Mouse (Mus musculus) WW6 (cell line): ENCODE results near the gene Lrrc7.

Source experiments
- DNase-seq: peaks from one replicate; pipeline ENCODE4 v3.0.0-alpha.2; 2013; ENCODE audit warnings: low read depth, low spot score

Gene Lrrc7

DNA sequence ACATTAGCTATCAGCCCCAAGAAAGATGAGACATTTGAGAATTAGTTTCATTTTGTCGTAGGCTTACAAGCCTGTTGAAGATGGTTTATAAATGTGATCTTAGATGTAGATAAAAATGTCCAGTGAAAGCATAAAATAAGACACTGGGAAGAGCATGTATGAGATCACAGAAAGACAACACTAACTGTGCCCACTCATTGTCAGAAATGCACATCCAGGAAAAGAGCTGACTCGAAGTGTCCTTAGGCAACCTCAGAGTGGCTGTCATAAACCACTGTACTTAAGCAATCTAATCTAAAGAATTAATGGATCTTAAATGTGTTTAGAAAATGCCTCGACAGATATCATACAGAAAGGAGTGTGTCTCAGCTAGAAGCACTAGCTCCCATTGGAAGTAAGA lies 196.2 kb downstream of the Lrrc7 start:
- DNase-seq = no peak

DNA sequence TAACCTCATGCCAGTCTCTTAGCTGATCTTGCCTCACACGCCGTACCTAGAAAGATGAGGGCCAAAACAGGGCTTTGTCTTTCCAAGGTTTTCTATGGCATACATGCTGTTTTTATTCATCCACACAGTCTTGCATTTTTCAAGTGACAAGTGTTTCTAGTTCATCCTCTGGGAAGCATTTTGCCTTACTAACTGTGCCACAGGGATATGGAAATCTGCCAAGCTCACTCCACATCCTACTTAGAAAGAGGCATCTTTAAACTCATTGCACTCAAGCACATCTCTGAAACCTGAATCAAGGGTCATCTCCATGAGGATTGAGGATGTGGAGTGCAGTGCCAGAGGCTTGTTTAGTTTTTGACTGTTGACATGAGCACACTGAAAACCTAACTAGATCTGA lies 199.9 kb downstream of the Lrrc7 start:
- no peak for DNase-seq

DNA sequence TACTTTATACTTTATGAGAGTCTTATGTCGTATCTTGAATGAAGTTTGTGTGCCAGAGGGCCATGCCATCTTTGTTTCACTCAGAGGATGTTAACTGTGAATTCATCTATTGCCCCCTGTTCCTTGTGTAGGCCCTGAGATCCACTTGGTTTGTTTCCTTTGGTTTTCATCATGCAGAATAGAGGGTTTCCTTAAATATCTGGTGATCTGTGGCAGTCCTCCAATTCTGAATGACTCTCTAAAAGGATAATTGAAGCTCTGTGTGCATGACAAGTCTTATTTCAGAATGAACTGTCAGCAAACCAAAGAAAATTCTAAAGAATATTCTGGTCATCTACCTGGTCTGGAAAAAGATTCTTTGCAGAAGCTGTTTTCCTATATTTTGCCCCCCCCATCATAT lies 205.3 kb downstream of the Lrrc7 start:
- no peak for DNase-seq

DNA sequence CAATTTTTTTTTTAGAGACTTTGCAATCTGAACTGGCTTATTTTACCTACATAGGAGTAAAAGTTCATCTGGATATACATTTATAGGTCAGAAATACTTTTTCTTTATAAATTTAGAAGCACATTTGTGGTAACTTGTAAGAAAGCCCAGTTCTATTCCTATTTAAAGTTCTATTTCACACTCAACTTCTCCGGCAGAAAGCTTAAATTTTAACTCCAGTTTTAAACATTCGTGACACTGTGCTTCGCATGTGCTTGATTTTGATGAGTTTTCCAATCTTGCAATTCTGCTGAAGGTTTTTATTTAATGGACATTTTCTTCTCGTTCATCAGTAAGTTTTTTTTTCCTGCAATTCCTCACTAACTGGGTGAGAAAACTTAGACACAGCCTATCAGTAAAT lies 205.8 kb downstream of the Lrrc7 start:
- no peak for DNase-seq

DNA sequence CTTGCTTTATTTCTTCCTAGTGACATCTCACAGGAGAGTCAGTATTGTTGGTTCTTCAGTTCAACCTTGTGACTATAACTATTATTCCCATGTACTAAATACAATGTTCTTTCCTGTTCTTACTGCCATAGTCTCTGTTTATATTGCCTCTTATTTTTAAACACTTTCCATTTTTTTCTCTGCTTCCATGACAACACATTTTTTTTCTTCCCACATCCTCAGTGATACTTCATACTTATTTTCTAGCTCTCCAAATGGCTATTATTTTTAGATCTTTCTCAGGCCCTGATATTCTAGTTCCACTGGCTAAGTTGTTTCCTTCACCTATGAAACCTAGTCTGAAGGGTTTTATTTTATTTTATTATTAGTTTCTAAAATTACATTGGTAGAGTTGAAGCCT lies 221.2 kb downstream of the Lrrc7 start:
- DNase-seq = no peak

DNA sequence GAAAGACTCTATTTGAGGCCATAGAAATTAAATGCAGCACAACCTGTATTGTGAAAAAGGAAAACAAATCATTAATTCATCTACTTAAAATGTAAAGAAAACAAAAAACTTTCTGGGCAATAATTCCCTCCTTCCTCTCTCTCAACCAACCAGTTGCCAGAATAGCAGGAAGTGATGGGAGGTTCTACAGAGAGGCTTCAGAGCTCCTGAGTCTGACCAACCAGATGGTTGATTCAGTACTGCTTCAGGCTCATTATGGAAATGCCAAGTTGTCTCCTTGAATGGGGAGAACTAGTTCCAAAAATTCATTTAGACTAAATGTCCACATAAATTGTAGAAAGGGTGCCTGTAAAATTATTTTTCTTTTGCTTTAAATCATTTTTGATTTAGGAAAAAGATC lies 231.9 kb downstream of the Lrrc7 start:
- DNase-seq = no peak

DNA sequence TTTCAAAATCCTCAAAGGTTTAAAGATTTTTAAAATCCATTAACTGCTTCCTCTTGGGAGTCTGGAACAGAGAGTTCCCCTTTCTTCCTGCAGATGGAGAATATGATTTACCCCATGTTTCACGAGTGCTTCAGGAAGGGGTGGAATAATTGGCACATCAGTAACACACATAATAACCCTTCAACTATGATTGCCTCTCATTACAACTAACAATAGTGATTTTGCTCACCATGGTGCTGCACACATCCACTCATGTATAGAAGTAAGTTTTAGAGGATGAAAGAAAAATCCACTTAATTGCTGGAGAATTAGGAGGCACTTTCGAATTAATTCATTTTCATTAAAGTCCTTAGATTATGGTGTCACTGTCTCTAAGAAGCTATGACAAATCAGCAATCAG lies 251.6 kb downstream of the Lrrc7 start:
- no peak for DNase-seq

DNA sequence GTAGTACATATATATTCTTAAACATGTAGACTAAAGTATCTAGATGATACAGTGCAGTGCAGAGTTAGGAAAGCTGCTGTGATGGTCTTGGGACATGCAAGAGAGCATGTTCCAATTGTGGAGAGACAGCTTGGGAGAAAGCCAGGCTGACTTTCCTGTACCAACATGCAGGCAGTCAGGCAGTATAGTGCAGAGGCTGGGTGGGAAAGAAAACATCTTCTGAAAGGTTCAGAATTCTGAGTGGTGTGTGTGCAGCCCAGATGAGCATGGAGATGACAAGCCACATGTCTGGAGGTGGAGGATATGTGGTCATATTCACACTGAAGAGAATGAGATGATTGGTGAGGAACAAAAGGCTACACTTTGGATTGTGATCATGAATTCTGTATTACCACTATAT lies 254.6 kb downstream of the Lrrc7 start:
- no peak for DNase-seq

DNA sequence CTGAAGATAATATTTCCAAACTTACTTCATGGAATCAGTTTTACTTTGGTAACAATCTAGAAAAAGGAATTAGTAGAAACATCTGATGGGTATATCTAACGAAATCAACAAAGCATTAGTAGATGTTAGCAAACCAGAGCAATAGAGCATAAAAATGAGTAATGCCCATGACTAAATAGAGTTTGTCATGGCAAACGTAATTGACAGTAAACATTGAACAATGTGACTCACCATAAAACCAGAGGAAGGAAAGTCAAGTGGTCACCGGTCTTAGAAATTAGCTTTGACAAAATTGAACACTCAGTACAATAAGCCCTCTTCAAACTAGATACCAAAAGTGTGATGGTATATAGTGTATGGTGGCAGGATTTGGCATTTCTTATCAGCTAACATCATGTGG lies 263.3 kb downstream of the Lrrc7 start:
- DNase-seq = no peak

DNA sequence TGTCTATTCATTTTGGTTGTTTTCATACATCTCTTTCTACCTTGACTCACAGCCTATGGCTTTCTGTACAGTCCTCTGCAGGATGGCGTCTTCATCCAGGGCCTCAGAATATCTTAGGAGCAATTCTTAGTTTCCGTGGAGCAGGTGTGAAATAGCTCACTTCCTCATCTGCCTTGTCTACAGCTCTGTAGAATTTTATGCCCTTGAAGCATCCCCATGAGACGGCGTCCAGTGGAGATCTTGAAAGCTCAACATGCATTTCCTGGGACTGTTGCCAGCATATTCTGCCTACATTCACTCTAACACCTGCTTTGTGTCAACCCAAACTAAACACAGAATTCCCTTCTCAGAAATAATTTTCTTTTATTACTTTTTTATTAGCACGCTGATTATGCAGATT lies 267.0 kb downstream of the Lrrc7 start:
- no peak for DNase-seq

DNA sequence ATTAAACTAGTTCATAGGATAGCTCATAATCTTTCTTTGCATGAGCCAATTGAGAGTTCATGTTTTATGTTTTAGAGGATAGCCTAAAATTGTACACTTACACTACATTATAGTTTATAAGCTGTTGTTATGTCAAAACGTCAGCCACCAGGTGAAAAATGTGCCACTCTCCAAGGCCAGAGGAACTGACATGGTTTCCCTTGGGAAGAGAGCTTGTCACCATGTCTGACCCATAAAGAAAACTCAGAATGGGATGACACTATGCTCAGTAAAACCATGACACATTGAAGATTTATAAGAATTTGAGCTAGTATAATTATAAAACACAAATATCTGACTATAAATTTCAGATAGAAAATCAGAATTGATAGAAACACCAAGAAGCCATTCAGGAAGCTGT lies 277.6 kb downstream of the Lrrc7 start:
- no peak for DNase-seq

DNA sequence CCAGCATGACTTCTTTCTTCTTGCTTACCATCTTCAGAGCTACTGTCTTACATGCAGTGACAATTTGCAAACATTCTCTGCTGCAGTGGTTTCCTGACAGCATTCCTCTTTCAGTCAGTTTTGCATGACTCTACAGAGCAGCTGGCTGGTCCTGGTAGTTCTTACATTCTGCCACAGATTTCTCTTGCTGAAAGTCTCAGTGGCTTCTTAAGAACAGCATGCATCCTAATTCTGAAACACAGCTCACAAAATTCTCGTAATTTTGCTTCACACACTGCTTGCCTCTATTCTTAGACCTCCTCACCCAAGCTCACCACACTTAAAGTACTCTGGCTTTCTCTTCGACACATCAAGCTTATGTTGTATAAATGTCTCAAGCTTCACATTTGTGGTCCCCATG lies 283.4 kb downstream of the Lrrc7 start:
- DNase-seq = no peak

DNA sequence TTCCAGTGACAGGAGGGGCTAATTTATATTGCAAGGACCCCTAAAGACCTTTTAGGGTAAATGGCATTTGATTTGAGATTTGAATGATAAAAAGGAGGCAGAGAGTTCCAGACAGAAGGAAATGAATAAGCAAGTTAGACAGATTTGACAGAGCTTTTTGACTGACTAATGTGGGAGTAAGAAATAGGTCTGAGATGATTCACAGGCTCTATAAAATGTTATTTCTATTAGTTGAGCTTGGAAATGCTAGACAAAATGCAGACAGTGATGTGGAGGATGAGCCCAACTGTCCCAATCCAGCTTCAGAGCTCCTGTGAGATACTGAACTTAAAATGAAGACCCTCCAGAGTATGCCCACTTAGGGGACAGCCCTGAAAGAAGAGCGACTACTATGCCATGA lies 289.3 kb downstream of the Lrrc7 start:
- no peak for DNase-seq

DNA sequence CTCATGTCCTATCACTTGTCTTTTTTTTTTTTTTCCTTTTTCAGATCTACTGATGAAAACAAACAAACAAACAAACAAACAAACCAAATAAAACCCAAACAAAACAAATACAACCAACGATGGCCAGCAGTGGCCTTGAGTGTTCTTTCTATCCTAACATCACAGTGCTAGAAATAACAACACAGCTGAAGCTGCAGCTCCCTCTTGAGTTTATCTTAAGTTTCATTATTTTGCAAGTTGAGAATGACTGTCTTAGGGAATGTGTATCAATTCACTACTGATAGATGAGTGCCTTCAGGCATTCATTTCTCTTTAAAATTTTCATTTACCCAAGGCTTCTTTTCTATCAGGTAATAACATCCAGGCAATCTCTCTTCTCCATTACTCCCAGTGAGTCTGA lies 291.1 kb downstream of the Lrrc7 start:
- DNase-seq = no peak

DNA sequence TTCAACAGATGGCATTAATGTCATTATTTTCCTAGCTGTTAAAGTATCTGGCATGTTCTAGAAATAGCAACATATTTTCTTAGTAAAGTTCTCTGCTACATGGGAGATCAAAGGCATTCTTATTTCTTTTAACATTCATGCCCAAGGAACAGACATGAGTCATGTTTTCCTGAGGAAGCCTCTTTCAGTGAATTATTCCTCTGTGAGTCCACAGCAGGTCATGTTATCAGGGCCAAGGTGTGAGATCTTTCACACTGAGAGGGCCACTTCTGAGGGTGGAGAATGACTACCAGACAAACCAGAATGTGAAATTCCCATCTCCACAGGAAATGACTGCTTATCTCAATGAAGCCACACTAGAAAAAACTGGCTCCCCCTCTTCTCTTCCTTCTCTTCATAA lies 309.4 kb downstream of the Lrrc7 start:
- no peak for DNase-seq

DNA sequence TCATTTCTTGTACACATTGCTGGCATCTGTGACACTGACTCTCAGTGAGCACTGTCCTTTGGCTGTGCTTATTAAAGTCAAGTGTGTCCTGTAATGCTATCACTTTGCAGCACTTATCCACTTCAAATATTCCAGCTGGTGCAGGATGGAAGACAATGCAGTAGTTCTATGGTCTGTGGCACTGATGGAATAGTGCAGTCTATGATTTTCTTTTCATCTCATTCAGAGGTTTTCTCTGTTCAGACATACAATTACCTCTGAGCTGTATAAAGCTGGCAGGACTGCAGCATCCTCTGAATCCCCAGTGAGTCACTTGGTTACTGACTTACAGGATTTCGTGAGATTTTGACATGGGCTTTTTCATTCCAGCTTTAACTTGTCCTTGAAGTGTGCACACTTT lies 314.3 kb downstream of the Lrrc7 start:
- DNase-seq = no peak

DNA sequence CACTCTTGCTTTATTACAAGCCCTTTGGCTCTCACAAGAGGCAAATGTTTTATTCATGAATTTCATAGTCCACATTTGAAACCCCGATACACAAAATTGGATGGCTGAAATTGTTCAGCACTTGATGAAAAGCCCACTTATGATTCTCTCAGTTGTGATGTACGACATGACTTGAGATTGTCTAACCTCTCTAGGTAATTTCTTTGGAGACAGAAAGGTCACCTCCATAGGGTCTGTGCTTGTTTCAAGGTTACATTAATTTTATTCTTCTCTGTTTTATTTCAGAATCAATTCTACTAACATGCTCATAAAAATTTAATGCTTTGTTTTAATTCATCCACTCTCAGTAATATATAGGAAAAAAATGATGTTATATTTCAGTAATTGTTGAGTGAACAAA lies 351.4 kb downstream of the Lrrc7 start:
- no peak for DNase-seq

DNA sequence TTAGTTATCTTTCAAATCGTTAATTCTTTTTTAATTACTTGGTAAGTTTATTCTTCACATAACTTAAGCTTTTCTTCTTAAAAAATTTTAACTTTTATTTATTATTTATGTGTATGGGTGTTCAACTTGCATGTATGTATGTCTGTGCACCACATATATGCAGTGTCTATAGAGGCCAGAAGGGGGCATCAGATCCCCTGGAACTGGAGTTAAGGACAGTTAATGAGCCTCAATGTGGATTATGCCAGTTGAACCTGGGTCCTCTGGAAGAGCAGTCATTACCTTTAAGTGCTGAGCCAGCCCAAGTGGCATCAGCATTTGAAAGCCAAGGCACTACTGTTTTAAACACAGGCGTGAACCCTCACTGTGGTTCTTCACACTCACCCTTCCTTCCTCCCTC lies 352.0 kb downstream of the Lrrc7 start:
- DNase-seq = peak; percentile 16

DNA sequence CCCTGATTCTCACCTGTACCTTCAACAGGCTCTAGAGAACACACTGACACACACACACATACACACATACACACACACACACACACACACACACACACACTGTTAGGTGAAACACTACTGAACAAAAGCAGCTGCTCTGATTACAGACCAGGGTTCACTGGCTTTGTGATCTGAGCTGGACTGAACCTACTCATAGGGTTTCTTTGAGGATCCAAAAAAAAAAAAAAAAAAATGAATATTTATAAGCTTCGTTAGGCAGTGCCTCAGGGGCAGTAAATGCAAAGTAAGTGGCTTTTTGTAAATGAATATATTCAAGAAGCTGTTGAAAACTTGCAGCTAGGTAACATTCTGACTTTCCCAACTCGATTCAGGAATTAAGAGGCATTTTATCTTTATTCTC lies 354.2 kb downstream of the Lrrc7 start:
- no peak for DNase-seq

DNA sequence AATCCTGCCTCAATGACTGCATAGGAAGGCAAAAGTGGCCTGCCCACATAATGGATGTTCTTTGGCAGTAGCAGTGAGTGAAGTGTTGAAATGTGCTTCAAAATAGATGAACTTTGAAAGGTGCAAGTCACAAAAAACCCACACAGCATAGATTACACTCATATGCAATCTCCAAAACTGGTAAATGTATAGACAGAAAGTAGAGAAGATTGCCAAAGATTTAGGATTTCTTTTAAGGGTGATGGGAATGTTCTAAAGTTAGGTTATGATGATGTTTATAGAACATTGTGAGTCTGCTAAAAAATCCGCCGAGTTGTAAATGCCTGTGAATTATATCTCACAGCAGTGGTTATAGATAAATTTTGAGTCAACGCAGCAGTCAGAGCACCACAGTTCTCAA lies 359.2 kb downstream of the Lrrc7 start:
- no peak for DNase-seq

DNA sequence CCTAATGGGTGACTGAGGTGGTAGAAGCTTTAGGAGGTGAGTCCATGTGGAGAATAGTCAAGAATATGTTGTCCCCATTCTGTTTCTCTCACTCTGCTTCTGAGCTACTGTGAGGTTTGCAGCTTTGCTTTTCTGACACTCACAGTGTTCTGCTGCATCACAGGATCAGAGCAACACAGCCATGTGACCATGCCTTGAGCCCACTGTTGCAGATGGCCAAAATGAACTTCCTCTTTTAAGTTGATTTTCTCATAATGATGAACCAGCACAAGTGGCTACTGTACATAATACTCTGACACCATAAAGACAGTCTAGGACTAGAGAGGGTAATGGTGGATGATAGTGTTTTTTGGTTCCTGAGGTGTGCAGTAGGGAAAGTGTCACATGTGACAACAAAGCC lies 366.6 kb downstream of the Lrrc7 start:
- DNase-seq = no peak

DNA sequence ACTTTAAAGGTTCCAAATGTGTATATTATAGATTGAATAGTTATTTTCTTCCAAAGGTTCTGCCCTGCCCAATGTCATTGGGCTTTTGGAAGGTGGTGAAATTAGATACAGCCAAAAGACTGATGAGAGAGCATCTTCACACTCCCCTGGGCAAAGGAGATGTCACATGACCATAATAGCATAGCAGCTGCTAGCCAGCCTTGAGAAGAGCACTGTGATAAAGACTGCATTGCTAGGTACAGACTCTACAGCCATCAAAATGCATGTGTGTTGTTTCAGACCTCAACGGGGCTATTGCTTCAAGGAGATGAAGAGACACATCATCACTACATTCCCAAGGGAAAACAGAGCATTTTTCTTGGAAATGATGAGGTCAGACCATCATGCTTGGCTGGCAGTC lies 368.8 kb downstream of the Lrrc7 start:
- DNase-seq = no peak

DNA sequence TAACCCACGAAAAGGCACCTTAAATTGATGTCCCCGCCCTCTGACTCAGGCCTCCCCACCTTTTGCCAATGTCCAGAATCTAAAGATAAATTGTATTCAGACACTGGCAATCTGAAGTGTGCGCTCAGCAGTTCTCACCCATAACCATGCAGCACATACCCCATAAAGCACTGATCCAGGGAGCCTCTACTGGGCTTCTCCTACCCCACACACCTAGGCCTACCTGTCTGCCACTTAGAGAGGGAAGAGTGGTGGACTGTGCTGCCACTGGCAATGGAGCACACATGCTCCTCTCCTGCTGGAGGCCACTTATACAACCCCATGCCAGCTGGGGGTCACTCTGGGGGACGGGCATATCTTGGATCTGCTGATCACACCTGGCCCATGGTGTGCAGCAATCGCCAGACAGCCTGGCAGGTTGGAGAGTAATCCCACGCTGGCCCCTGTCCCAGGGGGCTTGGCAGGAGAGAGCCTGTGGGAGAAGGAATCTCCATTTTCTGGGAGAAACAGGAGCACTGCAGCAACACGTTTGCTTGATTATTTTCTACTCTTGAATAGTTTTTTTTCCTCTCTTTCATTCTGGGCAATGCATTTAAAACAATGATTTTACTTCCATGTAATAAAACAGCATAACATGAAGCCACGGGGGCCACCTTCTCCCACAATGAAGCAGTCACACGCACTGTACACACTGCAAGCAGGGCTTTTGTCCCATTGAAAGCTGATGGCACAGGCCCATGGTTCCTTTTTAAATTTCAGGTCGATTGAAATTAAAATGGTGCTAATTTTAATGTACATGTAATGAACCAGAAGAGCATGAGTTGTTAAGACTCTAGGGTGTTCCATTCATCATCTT lies 386.9 kb downstream of the Lrrc7 start:
- no peak for DNase-seq

DNA sequence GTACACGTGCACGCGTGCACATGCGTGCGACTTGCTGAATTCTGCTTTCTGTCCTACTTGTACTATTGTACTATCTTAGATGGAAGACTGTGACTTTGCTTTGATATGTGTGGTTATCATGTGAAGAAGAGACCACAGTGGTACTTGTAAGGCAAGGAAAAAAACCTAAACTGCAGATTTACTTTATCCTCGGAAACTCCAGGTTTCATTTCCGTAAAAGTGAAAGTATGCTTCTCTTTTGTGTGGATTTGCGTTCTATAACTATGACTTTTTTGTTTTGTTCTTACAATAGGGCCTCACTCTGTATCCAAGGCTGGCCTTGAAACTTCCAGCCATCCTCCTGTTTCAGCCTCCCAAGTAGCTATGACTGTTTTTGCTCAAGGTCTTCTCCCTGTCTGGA lies 392.8 kb downstream of the Lrrc7 start:
- DNase-seq = no peak
